Mouse (Mus musculus): ENCODE data around the gene Dnmt1. TPM values are rescaled to one million over a fixed set of nuclear protein-coding genes. Genes with fewer than 3 reads are reported as not detected.

Dnmt1 gene
- polyA plus RNA-seq, 1 experiment from 2014 or later: 88.1 TPM

- no peaks in the 10 kb centered on the region for H3K4me1 ChIP-seq (ENCODE audit: control insufficient read depth, insufficient read depth, low read length)
- DNase-seq (ENCODE audit: low spot score) (no peak), ATAC-seq (replicated peaks; ENCODE audit: insufficient number of reproducible peaks, low FRiP score, low TSS enrichment, low read depth) (no peak)
- H3K4me3 ChIP-seq (ENCODE audit: low read depth, low read length): no peak overlapping the region
- H3K27me3 ChIP-seq (ENCODE audit: control insufficient read depth, insufficient read depth, low read length): no peaks in the 10 kb centered on the region
- H3K4me2 ChIP-seq (ENCODE audit: low read depth, low read length): no peak overlapping the region
- no peaks in the 10 kb centered on the region for H3K36me3 ChIP-seq (replicated peaks; ENCODE audit: control insufficient read depth, insufficient read depth, low read depth, low read length)
- no peaks in the 10 kb centered on the region for H3K9me3 ChIP-seq (replicated peaks; ENCODE audit: control insufficient read depth, low read length)
- H3K9ac ChIP-seq (replicated peaks; ENCODE audit: low read length): no peak overlapping the region
- H3K27ac ChIP-seq (replicated peaks; ENCODE audit: low read depth, low read length): no peak overlapping the region
- 49% methylated on average over 6 of the region's 6 CpGs for WGBS
These were observed 99.8 kb downstream of the Dnmt1 start for GRCm38 (mm10) chr9:20859926-20860325.

Small RNAs within 50 kb of the gene (microRNA-seq; reads per million reads assigned to microRNA genes)
- gene Mir7081 (ENCODE audit: borderline number of aligned reads): not detected

Other genes starting within 250 kb of the Dnmt1 start
- gene Olfm2, start 213.5 kb downstream of the Dnmt1 start, polyA plus RNA-seq (2014; fragmentation: Nextera tagmentation; extraction: Ambion mirVana): 11.0 and 13.9 TPM in 2 replicates
- gene Col5a3, start 144.8 kb downstream of the Dnmt1 start, polyA plus RNA-seq (2014; fragmentation: Nextera tagmentation; extraction: Ambion mirVana): 0.14 and 0.21 TPM in 2 replicates
- not detected in 2 replicates for gene Rdh8, start 141.4 kb downstream of the Dnmt1 start, polyA plus RNA-seq (2014; fragmentation: Nextera tagmentation; extraction: Ambion mirVana)
- 0.64 and 1.1 TPM in 2 replicates for gene A230050P20Rik, start 91.2 kb downstream of the Dnmt1 start, polyA plus RNA-seq (2014; fragmentation: Nextera tagmentation; extraction: Ambion mirVana)
- 1.6 and 3.2 TPM in 2 replicates for gene Angptl6, start 80.2 kb downstream of the Dnmt1 start, polyA plus RNA-seq (2014; fragmentation: Nextera tagmentation; extraction: Ambion mirVana)
- 64.3 and 65.0 TPM in 2 replicates for gene Ppan, start 71.7 kb downstream of the Dnmt1 start, polyA plus RNA-seq (2014; fragmentation: Nextera tagmentation; extraction: Ambion mirVana)
- gene Eif3g, start 61.3 kb downstream of the Dnmt1 start, polyA plus RNA-seq (2014; fragmentation: Nextera tagmentation; extraction: Ambion mirVana): 352 TPM in 2 replicates
- 37.5 and 43.6 TPM in 2 replicates for gene S1pr2, start 16.9 kb upstream of the Dnmt1 start, polyA plus RNA-seq (2014; fragmentation: Nextera tagmentation; extraction: Ambion mirVana)
- 139 and 147 TPM in 2 replicates for gene Mrpl4, start 42.9 kb upstream of the Dnmt1 start, polyA plus RNA-seq (2014; fragmentation: Nextera tagmentation; extraction: Ambion mirVana)
- gene Icam1, start 56.1 kb upstream of the Dnmt1 start, polyA plus RNA-seq (2014; fragmentation: Nextera tagmentation; extraction: Ambion mirVana): 4.5 and 5.8 TPM in 2 replicates
- 5.6 and 6.1 TPM in 2 replicates for gene Icam4, start 69.5 kb upstream of the Dnmt1 start, polyA plus RNA-seq (2014; fragmentation: Nextera tagmentation; extraction: Ambion mirVana)
- not detected in 2 replicates for gene Icam5, start 72.2 kb upstream of the Dnmt1 start, polyA plus RNA-seq (2014; fragmentation: Nextera tagmentation; extraction: Ambion mirVana)
- gene Zglp1, start 107.2 kb upstream of the Dnmt1 start, polyA plus RNA-seq (2014; fragmentation: Nextera tagmentation; extraction: Ambion mirVana): 0.80 and 2.2 TPM in 2 replicates
- gene Gm49373, start 113.2 kb upstream of the Dnmt1 start, polyA plus RNA-seq (2014; fragmentation: Nextera tagmentation; extraction: Ambion mirVana): 0.36 and 0.58 TPM in 2 replicates
- gene Fdx1l, start 113.7 kb upstream of the Dnmt1 start, polyA plus RNA-seq (2014; fragmentation: Nextera tagmentation; extraction: Ambion mirVana): 44.7 and 52.1 TPM in 2 replicates
- 2.0 and 2.3 TPM in 2 replicates for gene Gm38431, start 132.1 kb upstream of the Dnmt1 start, polyA plus RNA-seq (2014; fragmentation: Nextera tagmentation; extraction: Ambion mirVana)
- 63.1 and 70.3 TPM in 2 replicates for gene Raver1, start 132.1 kb upstream of the Dnmt1 start, polyA plus RNA-seq (2014; fragmentation: Nextera tagmentation; extraction: Ambion mirVana)
- 5.4 and 7.1 TPM in 2 replicates for gene Tyk2, start 171.4 kb upstream of the Dnmt1 start, polyA plus RNA-seq (2014; fragmentation: Nextera tagmentation; extraction: Ambion mirVana)
- gene Cdc37, start 190.1 kb upstream of the Dnmt1 start, polyA plus RNA-seq (2014; fragmentation: Nextera tagmentation; extraction: Ambion mirVana): 371 and 374 TPM in 2 replicates
- gene Pde4a, start 205.8 kb upstream of the Dnmt1 start, polyA plus RNA-seq (2014; fragmentation: Nextera tagmentation; extraction: Ambion mirVana): 3.8 and 4.7 TPM in 2 replicates

Measured in embryonic facial prominence, embryonic 11.5 days (tissue).